Mouse (Mus musculus) lung, adult 2 months (tissue): ENCODE measurements at regions not wholly inside any gene's neighbourhood (a gene's known extent, or its start where the extent isn't known, plus 50 kb on each side); places are given as distances from the start of the nearest gene placed in this dataset.
"Not testable (repeated sequence)": the region's sequence is repeated elsewhere in the genome, so short reads cannot be mapped to it uniquely, and the experiment has no call there.

Experiments
- DNase-seq: peaks from one replicate; pipeline ENCODE4 v3.0.0; 2022
- H3K4me1 ChIP-seq: fragments of 200-500 bp; 2 replicates; pipeline ENCODE4 v1.6.1; 2011; ENCODE audit warnings: low read length; ENCODE audit not compliant: control insufficient read depth, insufficient read depth
- H3K4me3 ChIP-seq: fragments of 200-500 bp; replicated peaks from 2 replicates; pipeline ENCODE3; 2011; ENCODE audit warnings: low read depth, mild to moderate bottlenecking, control low read depth, low read length; ENCODE audit errors: extremely low read depth
- CTCF ChIP-seq: fragments of 200-500 bp; IDR thresholded peaks from 2 replicates; pipeline ENCODE4 v1.5.1; 2011; ENCODE audit warnings: mild to moderate bottlenecking, low read length, control low read depth; ENCODE audit not compliant: insufficient read depth
- POLR2A ChIP-seq: fragments of 200-500 bp; IDR thresholded peaks from 2 replicates; pipeline ENCODE4 v1.6.1; 2011; ENCODE audit warnings: low read depth, mild to moderate bottlenecking, control low read depth, low read length, borderline replicate concordance; ENCODE audit errors: extremely low read depth
- WGBS: fragments of 180-500 bp; shearing (Covaris S2); methylation state at CpG from one replicate; pipeline ENCODE4 v1.1.7; 2018; 5-methylcytosine and 5-hydroxymethylcytosine counted together

- not testable (repeated sequence) for DNase-seq, H3K4me3 ChIP-seq, H3K4me1 ChIP-seq
- 62% methylated on average over 4 of the region's 4 CpGs for WGBS
These were observed 188.2 kb upstream of the Asap2 start for GRCm38 (mm10) chr12:20802027-20802426.

GRCm38 (mm10) chr12:20805466-20805865 is 184.8 kb upstream of the Asap2 start:
- not testable (repeated sequence) for H3K4me3 ChIP-seq, H3K4me1 ChIP-seq, DNase-seq
- 93% methylated on average over 5 of the region's 5 CpGs for WGBS

GRCm38 (mm10) chr12:20806681-20807080 is 183.6 kb upstream of the Asap2 start:
- no peaks in the 10 kb centered on the region for H3K4me1 ChIP-seq
- TF ChIP-seq CTCF (no peak), POLR2A (no peak)
- WGBS, result 89% methylated on average over 2 of the region's 2 CpGs

GRCm38 (mm10) chr12:20813836-20814235 is 176.4 kb upstream of the Asap2 start:
- H3K4me1 ChIP-seq, DNase-seq, H3K4me3 ChIP-seq: not testable (repeated sequence)
- 81% methylated on average over 6 of the region's 6 CpGs for WGBS

More at GRCm38 (mm10) chr12:20806681-20807080, 183.6 kb upstream of the Asap2 start:
- H3K4me3 ChIP-seq, result no peak overlapping the region
- DNase-seq, result no peak

- 19% methylated on average over 40 of the region's 40 CpGs for WGBS
- peak overlapping the region; percentile 19 for H3K4me3 ChIP-seq
- DNase-seq, result peak; percentile 4
- H3K4me1 ChIP-seq, result not testable (repeated sequence)
These were observed 175.1 kb upstream of the Asap2 start for GRCm38 (mm10) chr12:20815121-20815520.

GRCm38 (mm10) chr12:20815599-20815998 is 174.7 kb upstream of the Asap2 start:
- WGBS, result 11% methylated on average over 29 of the region's 38 CpGs
- no peaks in the 10 kb centered on the region for H3K4me1 ChIP-seq
- TF ChIP-seq CTCF (no peak), POLR2A (peak; percentile 27; the same call in 1 of the 2 replicates)
- peak; percentile 22 for DNase-seq
- H3K4me3 ChIP-seq, result peak overlapping the region; percentile 19

GRCm38 (mm10) chr12:20843661-20844320 is 146.5 kb upstream of the Asap2 start:
- DNase-seq, H3K4me3 ChIP-seq, H3K4me1 ChIP-seq: not testable (repeated sequence)
- 54% methylated on average over 4 of the region's 4 CpGs for WGBS

- not testable (repeated sequence) for H3K4me3 ChIP-seq, H3K4me1 ChIP-seq
- DNase-seq, result peak; percentile 4
- whole genome bisulfite sequencing, result 43% methylated on average over 7 of the region's 7 CpGs
These were observed 145.4 kb upstream of the Asap2 start for GRCm38 (mm10) chr12:20844873-20845272.

- no peak overlapping the region for H3K4me3 ChIP-seq
- 46% methylated on average over 17 of the region's 17 CpGs for WGBS
These were observed 145.0 kb upstream of the Asap2 start for GRCm38 (mm10) chr12:20845297-20845696.

GRCm38 (mm10) chr12:20884104-20884503 is 106.2 kb upstream of the Asap2 start:
- H3K4me3 ChIP-seq, DNase-seq, H3K4me1 ChIP-seq: not testable (repeated sequence)
- WGBS, result 63% methylated on average over 6 of the region's 6 CpGs

More at GRCm38 (mm10) chr12:20845297-20845696, 145.0 kb upstream of the Asap2 start:
- TF ChIP-seq POLR2A, result no peak
- TF ChIP-seq CTCF, result no peak
- H3K4me1 ChIP-seq, result no peaks in the 10 kb centered on the region
- no peak for DNase-seq

GRCm38 (mm10) chr12:20920653-20921397 is 69.4 kb upstream of the Asap2 start:
- peak; percentile 65 for DNase-seq
- TF ChIP-seq POLR2A, result peak; percentile 61; the same call in 1 of the 2 replicates
- WGBS, result under 1% methylated on average over 86 of the region's 87 CpGs
- peak overlapping the region; percentile 74 for H3K4me3 ChIP-seq
- not testable (repeated sequence) for H3K4me1 ChIP-seq

- H3K4me1 ChIP-seq, H3K4me3 ChIP-seq, DNase-seq: not testable (repeated sequence)
- 11% methylated on average over 15 of the region's 15 CpGs for WGBS
These were observed 68.7 kb upstream of the Asap2 start for GRCm38 (mm10) chr12:20921398-20922023.
